Mouse (Mus musculus): ENCODE results near the gene Otud4. TPM values are rescaled to one million over a fixed set of nuclear protein-coding genes. Genes with fewer than 3 reads are reported as not detected.
"Not testable (repeated sequence)": the region's sequence is repeated elsewhere in the genome, so short reads cannot be mapped to it uniquely, and the experiment has no call there.

Otud4 gene
- total and polyA plus RNA-seq, 3 experiments = 45.3 to 53.4 (median 51.7) TPM

DNA sequence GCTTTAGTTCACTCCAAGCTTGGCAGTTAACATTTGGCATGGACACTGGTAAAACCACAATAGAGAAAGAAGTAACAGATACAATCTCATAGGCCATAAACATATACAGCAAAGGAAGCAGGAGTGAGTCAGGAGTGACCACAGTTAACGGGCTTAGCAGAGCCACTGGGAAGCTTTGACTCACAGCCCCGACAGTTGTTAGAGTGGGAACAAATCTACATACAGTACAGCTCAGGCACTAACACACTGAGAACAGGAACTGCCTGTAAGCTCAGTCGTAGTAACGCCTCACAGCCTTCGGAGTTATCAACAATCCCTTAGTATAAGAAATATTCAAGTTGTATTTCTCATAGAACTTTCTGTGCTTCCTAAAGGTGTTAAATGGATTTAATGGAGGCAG, 39.6 kb downstream of the Otud4 start:
- peaks cover 9 to 12% of the 10 kb centered on the region in 2 experiments for H3K4me1 ChIP-seq (ENCODE audit: control insufficient read depth in 1 of 2, insufficient read depth in 2 of 2, low read length in 2 of 2)
- peak; percentile 85 for DNase-seq (ENCODE audit: low read depth, low spot score)
- no peaks in the 10 kb centered on the region for H3K27me3 ChIP-seq (ENCODE audit: control insufficient read depth in 1 of 2, insufficient read depth in 2 of 2, low read length in 2 of 2)
- peak overlapping the region; percentile 6; the same call in 1 of the 2 replicates for H3K27ac ChIP-seq (ENCODE audit: control insufficient read depth, low read depth, low read length)
- TF ChIP-seq MYB (IDR thresholded peaks at IDR 0.05; ENCODE audit: low read depth, low read length) = peak; percentile 46; the same call in 1 of the 2 replicates
- no peak for TF ChIP-seq SMC3 (IDR thresholded peaks at IDR 0.05; ENCODE audit: low read depth, low read length)
- TF ChIP-seq USF1 (IDR thresholded peaks at IDR 0.05; ENCODE audit: low read depth, low read length) = no peak
- TF ChIP-seq EP300 (IDR thresholded peaks at IDR 0.05; ENCODE audit: low read depth in 1 of 2, low read length in 2 of 2) = peak; percentile 51 to 60
- TF ChIP-seq POLR2AphosphoS5 (IDR thresholded peaks at IDR 0.05; ENCODE audit: borderline replicate concordance, low read depth, low read length) = no peak
- 0 out of 2 replicates have a peak, but pooled peaks have one; percentile 3 for TF ChIP-seq GATA1 (IDR thresholded peaks at IDR 0.05; ENCODE audit: low read depth, low read length)
- peak; percentile 87; the same call in 1 of the 2 replicates for TF ChIP-seq POLR2AphosphoS2 (IDR thresholded peaks at IDR 0.05; ENCODE audit: low read length)
- TF ChIP-seq TBP (IDR thresholded peaks at IDR 0.05; ENCODE audit: low read depth, low read length) = peak; percentile 84
- TF ChIP-seq JUND (IDR thresholded peaks at IDR 0.05; ENCODE audit: low read depth, low read length) = 0 out of 2 replicates have a peak, but pooled peaks have one; percentile 31
- peaks cover 9 to 19% of the 10 kb centered on the region in 2 experiments for H3K36me3 ChIP-seq (ENCODE audit: control insufficient read depth in 1 of 2, insufficient read depth in 2 of 2, low read length in 2 of 2)
- H3K79me2 ChIP-seq (ENCODE audit: control insufficient read depth, insufficient read depth, low read length, poor library complexity) = 0 out of 2 replicates have a peak, but pooled peaks cover 2% of the 10 kb centered on the region
- H3K9me3 ChIP-seq (replicated peaks; ENCODE audit: insufficient read depth, low read length) = no peaks in the 10 kb centered on the region
- no peak overlapping the region for H3K4me3 ChIP-seq (ENCODE audit: control insufficient read depth in 1 of 2, insufficient read depth in 1 of 2, low read depth in 2 of 2, low read length in 2 of 2)
- H3K9ac ChIP-seq (ENCODE audit: control insufficient read depth, low read depth, low read length, poor library complexity, severe bottlenecking) = 0 out of 2 replicates have a peak overlapping the region, but pooled peaks have one; percentile 2

GRCm38 (mm10) chr8:79680083-79680482, 40.7 kb downstream of the Otud4 start:
- Histone ChIP-seq H3K36me3 (ENCODE audit: control insufficient read depth in 1 of 2, insufficient read depth in 2 of 2, low read length in 2 of 2) (peaks cover 8 to 22% of the 10 kb centered on the region in 2 experiments), H3K9ac (ENCODE audit: control insufficient read depth, low read depth, low read length, poor library complexity, severe bottlenecking) (peak overlapping the region; percentile 76), H3K27ac (ENCODE audit: control insufficient read depth, low read depth, low read length) (peak overlapping the region; percentile 56), H3K4me3 (ENCODE audit: control insufficient read depth in 1 of 2, insufficient read depth in 1 of 2, low read depth in 2 of 2, low read length in 2 of 2) (peak overlapping the region; percentile 72 to 91), H3K4me1 (ENCODE audit: control insufficient read depth in 1 of 2, insufficient read depth in 2 of 2, low read length in 2 of 2) (peaks cover 9 to 12% of the 10 kb centered on the region in 2 experiments)
- not testable (repeated sequence) for H3K79me2 ChIP-seq (ENCODE audit: control insufficient read depth, insufficient read depth, low read length, poor library complexity); H3K9me3 ChIP-seq (replicated peaks; ENCODE audit: insufficient read depth, low read length); DNase-seq (ENCODE audit: low read depth, low spot score); H3K27me3 ChIP-seq (ENCODE audit: control insufficient read depth in 1 of 2, insufficient read depth in 2 of 2, low read length in 2 of 2)
- TF ChIP-seq MYC (IDR thresholded peaks at IDR 0.05; ENCODE audit: low read depth, low read length) = 0 out of 2 replicates have a peak, but pooled peaks have one; percentile 1

DNA sequence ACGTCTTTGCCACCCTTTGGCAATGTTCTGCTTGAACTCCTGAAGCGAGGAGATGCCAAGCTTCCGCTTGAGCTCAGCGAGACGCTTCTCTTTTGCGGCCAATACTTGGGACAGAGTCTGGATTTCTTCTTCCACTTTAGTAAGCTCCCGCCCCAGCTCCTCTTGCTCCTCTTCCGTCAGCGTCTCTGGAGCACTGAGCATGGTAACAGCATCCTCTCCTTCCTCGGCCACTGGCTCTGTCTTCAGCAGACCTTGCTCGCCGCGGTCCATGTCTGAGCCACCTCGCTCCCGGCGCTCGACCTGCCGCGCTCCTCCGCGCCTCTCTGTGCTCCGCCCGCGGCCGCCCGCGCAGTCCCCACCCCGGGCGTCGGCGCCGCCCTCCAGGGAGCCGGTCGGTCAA, 41.1 kb downstream of the Otud4 start:
- H3K36me3 ChIP-seq (ENCODE audit: control insufficient read depth in 1 of 2, insufficient read depth in 2 of 2, low read length in 2 of 2) = peaks cover 11 to 22% of the 10 kb centered on the region in 2 experiments

More for the DNA sequence above, 41.1 kb downstream of the Otud4 start:
- TF ChIP-seq HCFC1 (IDR thresholded peaks at IDR 0.05; ENCODE audit: low read depth, low read length) (no peak), SIN3A (IDR thresholded peaks at IDR 0.05; ENCODE audit: low read length) (no peak; the same call in 1 of the 2 replicates), UBTF (IDR thresholded peaks at IDR 0.05; ENCODE audit: borderline replicate concordance, insufficient read depth, low read depth, low read length) (peak; percentile 78; the same call in 1 of the 2 replicates), CHD2 (IDR thresholded peaks at IDR 0.05; ENCODE audit: low read length) (no peak), POLR2A (IDR thresholded peaks at IDR 0.05; ENCODE audit: control insufficient read depth in 1 of 2, insufficient read depth in 1 of 2, low read depth in 1 of 2, low read length in 2 of 2, poor library complexity in 1 of 2) (peak in 1 of 2 experiments; percentile 40; a peak in 1 of 4 replicates), MXI1 (IDR thresholded peaks at IDR 0.05; ENCODE audit: low read depth, low read length) (peak; percentile 38), RCOR1 (IDR thresholded peaks at IDR 0.05; ENCODE audit: low read depth, low read length) (0 out of 2 replicates have a peak, but pooled peaks have one; percentile 8), CTCF (IDR thresholded peaks at IDR 0.05 in 2 of 3, conservative IDR thresholded peaks at IDR 0.05 in 1 of 3; ENCODE audit: control insufficient read depth in 1 of 3, insufficient read depth in 1 of 3, low read depth in 2 of 3, low read length in 3 of 3, poor library complexity in 1 of 3, severe bottlenecking in 1 of 3) (no peak), EP300 (IDR thresholded peaks at IDR 0.05; ENCODE audit: low read depth in 1 of 2, low read length in 2 of 2) (no peak)
- H3K79me2 ChIP-seq (ENCODE audit: control insufficient read depth, insufficient read depth, low read length, poor library complexity) = no peaks in the 10 kb centered on the region
- H3K4me1 ChIP-seq (ENCODE audit: control insufficient read depth in 1 of 2, insufficient read depth in 2 of 2, low read length in 2 of 2) = peaks cover 9 to 12% of the 10 kb centered on the region in 2 experiments
- H3K27me3 ChIP-seq (ENCODE audit: control insufficient read depth in 1 of 2, insufficient read depth in 2 of 2, low read length in 2 of 2) = no peaks in the 10 kb centered on the region
- no peaks in the 10 kb centered on the region for H3K9me3 ChIP-seq (replicated peaks; ENCODE audit: insufficient read depth, low read length)
- peak overlapping the region; percentile 76 for H3K9ac ChIP-seq (ENCODE audit: control insufficient read depth, low read depth, low read length, poor library complexity, severe bottlenecking)
- peak; percentile 77 for DNase-seq (ENCODE audit: low read depth, low spot score)
- H3K27ac ChIP-seq (ENCODE audit: control insufficient read depth, low read depth, low read length) = peak overlapping the region; percentile 56
- peak overlapping the region; percentile 72 to 91 for H3K4me3 ChIP-seq (ENCODE audit: control insufficient read depth in 1 of 2, insufficient read depth in 1 of 2, low read depth in 2 of 2, low read length in 2 of 2)

Data from MEL (cell line).